Mouse (Mus musculus): Measurements from ENCODE around the gene Polr2g.

Gene Polr2g

DNA sequence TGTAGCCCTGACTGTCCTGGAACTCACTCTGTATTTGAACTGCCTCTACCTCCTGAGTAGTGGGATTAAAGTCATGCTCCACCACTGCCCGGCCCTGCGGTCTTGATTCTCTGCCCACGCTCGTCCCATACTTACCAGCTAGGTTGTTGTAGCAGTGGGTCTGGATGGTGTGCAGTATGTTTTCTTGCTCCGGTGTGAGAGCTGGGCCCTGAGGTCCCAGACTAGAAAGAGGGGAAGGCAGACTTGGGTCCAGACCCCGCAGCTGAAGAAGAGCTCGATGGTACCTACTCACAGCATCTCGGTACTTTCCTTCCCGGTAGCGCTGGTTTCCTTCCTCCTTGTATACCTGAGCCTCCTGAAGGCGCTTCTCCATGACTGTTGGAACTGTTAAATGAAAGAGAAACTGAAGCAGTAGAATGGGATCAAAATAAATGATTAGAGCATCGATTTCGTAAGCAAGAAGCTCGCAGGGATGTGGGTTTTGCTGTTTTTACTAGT, 20.0 kb upstream of the Polr2g start:
- no peak for DNase-seq (ENCODE audit: low spot score in 2 of 2)

DNA sequence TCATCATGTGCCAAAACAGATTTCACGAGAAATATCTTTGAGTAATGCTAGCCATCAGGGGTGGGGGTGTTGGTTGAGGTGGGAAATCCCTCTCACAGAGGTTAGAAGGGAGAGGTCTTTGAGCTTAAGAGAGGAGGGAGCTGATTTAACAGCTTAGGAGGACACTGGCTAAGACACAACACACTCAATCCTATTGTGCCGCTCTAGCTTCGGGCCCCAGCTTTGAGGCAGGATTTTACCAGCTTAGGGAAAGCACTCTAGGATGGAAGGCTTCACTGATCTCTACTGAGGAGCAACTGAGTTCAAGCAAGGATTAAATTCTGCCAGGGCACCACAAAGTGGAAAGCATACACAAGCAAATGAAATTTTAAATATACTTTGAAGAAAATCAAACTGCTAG, 18.6 kb upstream of the Polr2g start:
- no peak for DNase-seq (ENCODE audit: low spot score in 2 of 2)

DNA sequence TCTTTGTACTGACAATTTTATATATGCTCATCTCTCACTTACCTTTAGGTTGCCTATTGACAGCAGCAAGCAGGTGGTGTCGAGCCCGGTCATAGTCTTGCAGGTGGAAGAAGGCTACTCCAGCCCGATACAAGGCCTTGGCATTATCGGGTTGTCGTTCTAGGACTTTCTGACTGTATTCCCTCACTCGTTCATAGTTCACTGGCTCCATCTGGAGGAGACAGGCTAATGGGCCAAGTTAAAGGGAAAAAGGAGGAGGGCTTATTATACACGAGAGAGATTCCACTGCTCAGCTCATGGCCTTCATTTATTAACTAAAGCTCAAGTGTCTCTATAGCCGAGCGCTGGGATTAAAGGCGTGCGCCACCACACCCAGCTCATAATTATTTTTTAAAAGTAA, 17.4 kb upstream of the Polr2g start:
- no peak for DNase-seq (ENCODE audit: low spot score in 2 of 2)

DNA sequence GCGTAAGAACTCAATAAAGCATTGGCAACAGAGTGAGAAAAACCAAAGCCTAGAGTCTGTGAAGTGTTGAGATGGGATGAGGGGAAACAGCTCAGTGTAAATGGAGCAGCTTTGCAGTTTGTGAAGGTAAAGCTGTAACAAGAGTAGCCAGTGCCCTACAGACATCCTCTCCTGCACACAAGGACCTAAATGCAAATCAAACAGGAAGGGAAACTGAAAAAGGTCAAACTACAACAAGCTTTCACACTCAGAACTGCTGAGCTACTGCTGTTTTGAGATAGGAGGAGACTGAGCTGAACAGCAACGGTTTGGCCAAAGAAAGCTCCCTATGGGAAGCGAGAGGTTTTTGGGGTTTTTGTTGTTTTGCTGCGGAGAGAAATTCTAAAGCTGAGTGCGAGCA, 8.4 kb upstream of the Polr2g start:
- no peak for DNase-seq (ENCODE audit: low spot score in 2 of 2)

DNA sequence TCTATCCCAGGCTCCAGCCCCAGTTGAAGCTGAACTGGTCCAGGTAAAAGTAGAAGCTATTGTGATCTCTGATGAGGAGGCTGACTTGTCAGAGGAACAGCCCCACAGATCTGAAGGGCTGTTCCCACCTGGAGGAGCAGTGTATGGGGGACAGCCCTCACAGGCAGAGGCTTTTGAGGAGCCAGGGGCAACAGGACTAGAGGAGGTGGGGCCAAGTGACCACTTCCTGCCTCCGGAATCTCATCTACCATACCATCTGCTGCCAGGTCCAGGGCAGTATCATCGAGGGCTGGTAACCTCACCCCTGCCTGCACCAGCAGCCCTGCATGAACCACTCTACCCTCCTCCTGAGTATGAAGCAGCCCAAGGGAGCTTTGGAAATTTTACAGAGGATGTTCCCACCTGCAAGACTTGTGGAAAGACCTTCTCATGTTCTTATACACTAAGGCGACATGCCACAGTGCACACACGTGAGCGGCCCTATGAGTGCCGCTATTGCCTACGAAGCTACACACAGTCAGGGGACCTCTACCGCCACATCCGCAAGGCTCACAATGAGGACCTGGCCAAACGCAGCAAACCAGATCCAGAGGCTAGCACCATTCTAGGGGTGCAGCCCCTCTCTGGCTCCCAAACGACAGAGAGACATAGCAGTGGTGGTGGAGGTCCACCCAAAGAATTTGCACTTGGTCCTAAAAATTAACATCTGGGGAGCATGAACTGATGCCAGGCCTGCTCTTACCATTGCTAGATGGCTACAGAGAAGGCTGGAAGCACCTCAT, 5.7 kb upstream of the Polr2g start:
- no peak for DNase-seq (ENCODE audit: low spot score in 2 of 2)

DNA sequence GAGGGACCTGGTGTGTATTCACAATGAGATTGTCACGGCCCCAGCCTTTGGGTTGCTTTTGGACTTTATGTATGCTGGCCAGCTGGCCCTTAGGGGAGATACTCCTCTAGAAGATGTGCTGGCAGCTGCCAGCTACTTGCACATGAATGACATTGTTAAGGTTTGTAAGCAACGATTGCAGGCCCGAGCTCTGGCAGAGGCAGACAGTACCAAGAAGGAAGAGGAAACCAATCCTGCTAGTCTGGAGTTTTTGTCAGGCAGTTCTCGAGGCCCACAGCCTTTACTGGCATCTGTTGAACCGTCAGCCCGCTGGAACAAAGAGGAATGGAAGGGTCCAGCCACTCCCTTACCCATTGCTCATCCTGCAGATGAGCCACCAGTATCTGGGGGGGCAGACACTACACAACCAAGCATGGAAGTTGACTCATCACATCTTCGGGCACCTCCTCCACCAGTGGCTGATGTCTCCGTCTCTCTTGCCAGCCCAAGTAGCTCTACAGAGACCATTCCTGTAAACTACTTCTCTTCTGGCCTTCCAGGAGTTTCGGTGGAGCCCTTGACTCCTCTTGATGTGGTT, 4.9 kb upstream of the Polr2g start:
- DNase-seq (ENCODE audit: low spot score in 2 of 2): no peak

DNA sequence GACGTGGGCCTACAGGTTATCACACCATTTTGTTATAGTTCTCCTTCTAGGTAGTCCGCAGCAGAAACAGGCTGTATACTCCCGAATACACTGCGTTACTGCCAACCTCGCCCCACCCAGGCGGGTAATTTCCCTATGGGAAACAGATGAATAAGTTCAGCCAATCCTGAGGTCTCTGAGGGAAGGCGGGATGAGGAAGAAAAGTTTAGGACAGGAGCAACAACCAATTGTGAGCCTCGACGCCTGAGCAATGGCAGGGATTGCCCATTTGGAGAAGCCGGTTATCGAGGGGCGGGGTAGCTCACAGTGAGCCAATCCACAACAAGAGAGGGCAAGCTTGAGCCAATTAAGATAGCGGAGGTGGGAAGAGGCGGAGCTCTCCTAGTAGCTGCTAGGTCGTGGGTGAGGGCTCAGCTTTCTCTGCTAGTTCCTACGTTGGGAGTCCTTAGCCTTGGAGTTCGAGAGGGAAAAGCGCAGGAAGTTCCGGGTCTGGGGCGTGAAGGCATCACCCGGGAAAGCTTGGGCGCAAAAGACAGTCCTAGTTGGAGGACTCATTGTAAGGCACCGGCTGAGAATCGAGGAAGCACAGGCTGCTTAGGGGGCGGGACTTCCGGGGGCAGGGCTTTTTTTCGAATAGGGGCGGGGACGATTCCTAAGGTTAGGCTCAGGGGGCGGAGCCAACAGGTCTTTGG, 3.9 kb upstream of the Polr2g start, which contains the start of gene Zbtb3:
Gene Zbtb3, plus strand, starts transcription at position 426 of the 692 bp plus-strand sequence.
- DNase-seq (ENCODE audit: low spot score in 2 of 2): peak; percentile 92 to 96

DNA sequence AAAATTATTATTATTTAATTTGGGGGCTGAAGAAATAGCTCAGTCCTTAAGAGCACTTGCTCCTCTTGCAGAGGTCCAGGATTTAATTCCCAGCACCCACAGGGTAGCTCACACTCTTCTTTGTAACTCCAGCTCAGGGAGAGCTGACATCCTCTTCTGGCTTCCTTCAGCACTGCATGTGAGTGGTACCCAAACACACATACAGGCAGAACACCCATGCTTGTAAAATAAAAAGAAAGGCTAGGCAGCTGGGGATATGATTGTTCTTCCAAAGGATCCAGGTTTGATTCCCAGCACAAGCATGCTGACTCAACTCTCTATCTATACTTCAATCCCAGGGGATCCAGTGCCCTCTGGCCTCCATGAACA, 554 bp upstream of the Polr2g start:
- no peak for DNase-seq (ENCODE audit: low spot score in 2 of 2)

DNA sequence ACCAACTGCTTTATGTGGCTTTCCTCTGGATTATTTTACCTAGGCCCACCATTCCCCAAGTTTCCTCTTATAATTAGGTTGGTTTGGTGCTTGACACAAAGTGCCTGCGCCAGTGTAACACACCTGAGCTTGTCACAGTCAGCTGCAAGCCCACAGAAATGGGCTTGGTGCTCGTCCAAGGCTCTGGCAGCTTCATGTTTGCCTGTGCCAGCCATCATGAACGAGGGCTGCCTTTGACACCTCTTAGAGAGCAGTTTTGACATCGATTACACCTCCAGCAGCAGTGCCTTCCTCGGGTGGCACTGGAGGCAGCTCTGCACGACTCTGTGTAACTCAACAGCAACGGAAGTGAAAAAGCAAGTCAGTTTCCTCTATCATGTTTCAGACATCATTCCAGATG, 8.2 kb downstream of the Polr2g start:
- no peak for DNase-seq (ENCODE audit: low spot score in 2 of 2)

DNA sequence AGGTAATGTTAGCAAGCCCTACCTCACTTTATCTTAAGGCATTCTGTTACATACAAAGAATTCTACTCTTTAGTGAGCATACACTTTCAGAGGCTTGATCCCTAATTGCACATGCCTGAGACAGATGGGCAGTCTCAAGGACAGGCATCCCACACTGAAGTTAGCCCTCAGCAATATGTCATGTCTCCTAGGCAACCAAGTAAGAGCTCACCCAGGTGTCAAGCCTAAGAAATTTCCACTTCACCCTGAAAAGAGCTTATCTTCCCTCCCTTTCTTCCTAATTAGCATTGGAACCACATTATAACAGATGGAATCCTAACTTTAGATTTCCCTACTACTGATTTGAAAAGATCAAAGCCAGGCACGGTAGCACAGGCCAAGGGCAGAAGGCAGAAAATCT, 9.2 kb downstream of the Polr2g start:
- no peak for DNase-seq (ENCODE audit: low spot score in 2 of 2)

DNA sequence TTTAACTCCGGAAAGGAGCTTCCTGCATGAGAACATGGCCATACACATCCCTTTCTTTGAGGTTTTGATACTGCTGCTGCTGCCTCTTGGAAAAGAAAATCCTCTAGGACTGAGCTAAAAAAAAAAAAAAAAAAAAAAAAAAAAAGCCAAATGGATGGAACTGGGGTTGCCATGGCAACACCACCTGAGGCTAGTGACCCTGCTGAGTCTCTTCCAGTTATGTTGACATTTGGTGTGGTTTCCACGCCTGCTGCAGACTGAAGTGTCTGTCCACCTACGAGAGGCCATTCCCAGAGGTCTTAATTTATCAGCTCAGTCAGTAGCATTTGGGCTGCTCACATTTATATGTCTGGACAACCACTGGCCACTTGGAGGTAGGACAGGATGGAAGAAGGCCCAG, 9.9 kb downstream of the Polr2g start:
- no peak for DNase-seq (ENCODE audit: low spot score in 2 of 2)

DNA sequence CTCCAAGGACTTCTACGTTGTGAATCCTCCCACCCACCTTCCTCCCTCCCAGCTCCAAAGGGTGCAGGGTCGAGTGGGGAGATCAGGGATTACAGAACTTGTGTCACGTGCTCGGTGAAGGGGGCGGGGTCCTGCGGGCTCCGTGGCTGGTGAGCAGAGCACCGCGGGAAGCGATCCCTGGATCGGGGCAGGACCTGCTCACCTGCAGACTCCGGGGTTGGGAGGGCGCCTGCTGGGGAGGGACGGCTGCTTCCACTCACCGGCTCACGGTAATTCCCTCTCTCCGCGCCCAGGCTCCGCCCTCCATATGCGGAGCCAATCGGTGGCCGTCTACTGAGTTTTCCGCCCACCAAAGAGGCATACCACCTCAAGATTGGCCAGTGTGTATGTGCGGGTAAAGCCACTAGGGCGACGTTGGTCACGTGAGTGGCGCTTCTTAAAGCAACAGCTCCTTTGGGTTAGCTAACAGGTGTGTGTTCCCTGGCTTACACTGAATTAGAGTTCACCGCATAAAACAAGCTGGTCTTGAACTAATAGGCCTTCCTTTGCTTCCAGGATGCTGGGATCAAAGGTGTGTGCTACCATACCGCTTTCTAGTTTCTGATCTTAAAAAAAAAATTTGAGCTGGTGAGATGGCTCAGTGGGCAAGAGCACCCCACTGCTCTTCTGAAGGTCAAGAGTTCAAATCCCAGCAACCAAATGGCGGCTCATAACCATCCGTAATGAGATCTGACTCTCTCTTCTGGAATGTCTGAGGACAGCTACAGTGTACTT, 12.2 kb downstream of the Polr2g start, which contains the start of gene Taf6l:
Gene Taf6l, minus strand, starts transcription at position 410 of the 774 bp plus-strand sequence.
- peak; percentile 90 to 92 for DNase-seq (ENCODE audit: low spot score in 2 of 2)

DNA sequence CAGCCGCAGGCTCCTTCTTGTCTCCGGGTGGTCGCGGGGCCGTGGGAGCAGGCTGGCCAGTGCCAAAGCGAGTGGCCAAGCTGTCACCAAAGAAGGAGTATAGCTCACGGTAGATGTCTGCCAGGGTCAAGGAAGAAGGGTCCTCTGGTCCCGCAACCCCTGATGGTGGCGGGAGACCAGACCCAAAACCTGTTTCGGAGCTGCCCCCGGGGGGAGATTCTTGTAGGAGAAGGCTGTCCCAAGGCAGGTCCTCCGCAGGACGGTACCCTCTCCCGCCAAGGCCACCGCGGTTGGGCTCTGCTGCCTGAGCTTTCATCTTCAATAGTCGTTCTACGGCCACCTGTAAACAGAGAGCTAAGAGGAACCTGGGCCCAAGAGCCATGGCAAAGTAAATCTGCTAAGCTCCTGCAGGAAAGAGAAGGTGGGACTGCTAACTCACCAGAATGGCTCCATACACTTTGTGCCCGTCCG, 23.4 kb downstream of the Polr2g start:
- no peak for DNase-seq (ENCODE audit: low spot score in 2 of 2)

DNA sequence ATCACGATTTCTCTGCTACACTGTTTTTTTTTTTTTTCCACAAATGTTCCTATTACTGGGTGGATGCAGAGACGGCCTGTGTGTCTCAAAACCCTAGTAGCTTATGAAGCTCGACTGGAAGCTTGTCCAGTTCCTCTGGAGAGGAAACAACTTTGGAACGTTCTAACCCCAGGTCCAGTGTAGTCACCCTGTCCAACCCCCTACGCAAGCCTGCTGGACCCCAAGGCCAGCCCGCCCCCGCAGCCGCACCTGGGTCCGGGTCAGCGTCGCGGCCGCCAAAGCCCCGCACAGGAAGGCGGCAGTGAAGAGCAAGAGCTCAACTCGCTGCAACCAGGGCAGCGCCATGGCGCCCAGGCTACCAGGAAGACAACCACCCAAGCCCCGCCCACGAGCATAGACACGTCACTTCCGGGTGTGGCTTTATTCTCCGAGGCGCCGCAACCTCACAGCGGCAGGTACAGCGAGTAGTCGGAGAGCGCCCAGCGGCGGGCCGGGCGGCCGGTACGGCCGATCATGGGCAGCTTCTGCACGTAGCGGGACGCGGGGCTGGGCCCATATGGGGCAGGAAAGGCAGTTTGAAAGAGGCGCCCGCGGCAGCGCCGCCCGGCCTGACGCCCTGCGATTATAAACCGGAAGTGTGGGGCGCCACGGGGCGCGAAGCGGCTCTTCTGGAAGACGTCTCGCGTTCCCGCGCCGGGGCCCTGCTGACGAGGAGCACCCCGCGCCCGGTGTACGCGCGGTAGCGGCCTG, 24.1 kb downstream of the Polr2g start, which contains the start of gene Tmem179b:
Gene Tmem179b, minus strand, starts transcription at position 382 of the 750 bp plus-strand sequence.
- DNase-seq (ENCODE audit: low spot score in 2 of 2): peak; percentile 91 to 96

DNA sequence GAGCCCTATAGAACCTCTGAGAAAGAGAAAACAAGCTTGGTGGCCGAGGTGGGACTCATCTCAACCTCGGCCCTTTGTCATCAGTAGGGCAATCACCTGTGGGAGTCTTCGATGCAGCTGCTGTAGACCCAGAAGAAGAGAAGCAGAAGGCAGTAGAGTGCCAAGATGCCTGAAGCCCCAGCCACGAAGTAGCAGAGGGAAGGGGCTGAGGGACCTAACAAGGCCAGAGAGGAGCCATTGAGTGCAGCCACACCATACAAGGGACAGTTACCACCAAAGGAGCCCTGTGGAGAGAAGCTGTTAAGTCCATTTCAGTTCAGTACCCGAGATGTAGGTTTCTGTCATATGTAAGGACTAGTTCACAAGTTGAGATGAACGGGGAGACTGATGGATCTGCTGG, 25.0 kb downstream of the Polr2g start:
- DNase-seq (ENCODE audit: low spot score in 2 of 2): no peak

DNA sequence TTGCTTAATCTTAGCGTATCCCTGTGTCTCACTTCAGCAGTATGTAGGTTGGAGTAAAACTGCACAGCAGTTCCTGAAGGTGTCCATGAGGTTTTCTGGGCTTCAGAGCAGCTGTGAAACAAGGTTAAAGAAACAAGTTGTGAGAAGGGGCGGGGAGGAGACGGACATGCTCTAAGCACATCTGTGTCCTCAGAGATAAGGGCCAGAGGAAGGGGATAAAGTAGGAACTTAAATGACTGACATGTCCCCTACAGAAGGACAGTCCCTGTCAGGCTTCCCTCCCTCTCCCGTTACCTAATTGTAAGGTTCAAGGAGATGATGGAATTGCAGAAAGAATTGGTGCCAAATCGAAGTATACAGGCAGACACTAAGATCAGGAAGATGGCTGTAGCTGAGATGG, 25.4 kb downstream of the Polr2g start:
- no peak for DNase-seq (ENCODE audit: low spot score in 2 of 2)

DNA sequence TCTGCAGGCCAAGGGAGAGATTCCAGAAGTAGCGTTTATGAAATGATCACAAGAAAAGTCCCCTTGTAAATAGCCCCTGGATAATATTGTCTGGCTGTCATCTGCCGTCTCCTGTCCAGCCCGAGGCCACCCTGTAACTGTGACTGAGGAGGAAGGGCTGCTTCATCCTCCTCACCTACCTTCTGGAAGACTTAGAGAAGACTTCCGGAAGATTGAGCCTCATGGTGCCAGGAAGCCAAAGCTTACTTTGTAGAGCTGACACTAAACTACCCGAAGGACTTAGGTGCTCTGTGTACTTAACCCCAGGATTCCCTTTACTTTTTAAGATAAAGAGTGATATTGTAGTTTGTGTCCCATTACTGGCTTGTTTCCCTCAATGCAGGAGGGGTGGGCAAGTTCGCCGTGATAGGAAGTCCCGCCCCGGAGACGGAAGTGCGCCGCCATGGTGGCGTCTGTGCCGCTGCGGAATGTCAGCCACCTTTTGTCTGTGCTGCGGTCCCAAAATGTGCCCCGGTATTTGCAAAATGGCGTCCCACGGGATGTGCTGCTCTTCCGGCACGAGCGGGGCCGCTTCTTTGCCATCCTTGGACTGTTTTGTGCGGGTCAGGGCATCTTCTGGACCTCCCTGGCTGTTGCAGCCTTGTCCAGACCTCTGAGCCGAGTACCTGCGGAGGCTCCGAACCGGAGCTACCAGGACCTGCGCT, 27.7 kb downstream of the Polr2g start, which contains the start of gene Tmem223:
Gene Tmem223, plus strand, starts transcription at position 430 of the 704 bp plus-strand sequence.
- DNase-seq (ENCODE audit: low spot score in 2 of 2): peak; percentile 58 to 75

DNA sequence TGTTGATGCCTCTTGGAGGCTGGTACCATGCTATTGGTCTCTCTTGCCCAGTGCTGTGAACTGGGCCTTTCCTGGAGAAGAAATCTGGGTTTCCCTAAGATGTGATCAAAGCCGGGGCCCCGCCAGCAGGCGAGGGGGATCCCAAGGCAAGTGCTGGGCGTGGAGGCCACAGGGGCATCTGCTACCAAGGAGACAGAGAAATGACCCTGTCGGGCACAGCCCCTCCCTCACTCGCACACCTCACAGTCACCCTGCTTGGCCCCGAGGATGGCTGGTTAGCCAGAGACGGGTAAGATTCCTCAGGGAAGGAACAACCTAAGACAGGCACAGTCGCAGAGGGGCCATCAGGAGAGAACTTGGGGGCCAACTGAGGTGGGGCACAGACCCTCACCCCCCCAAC, 32.8 kb downstream of the Polr2g start:
- no peak for DNase-seq (ENCODE audit: low spot score in 2 of 2)

DNA sequence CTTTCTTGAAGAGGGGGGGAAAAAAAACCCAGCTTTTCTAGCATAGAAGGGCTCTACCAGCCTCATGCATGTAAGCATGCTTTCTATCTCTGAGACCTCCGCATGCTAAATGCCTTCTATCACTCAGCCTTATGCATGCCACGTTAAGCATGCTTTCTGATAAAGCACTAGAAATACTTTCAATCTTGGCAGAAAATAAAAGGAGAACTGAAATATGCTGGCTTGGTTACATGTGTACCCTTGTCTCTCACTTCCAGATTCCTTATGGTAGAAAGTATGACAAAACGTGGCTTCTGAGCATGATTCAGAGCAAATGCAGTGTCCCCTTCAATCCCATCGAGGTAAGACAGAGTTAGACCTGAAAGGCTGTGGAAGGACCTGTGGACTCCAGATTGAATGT, 35.1 kb downstream of the Polr2g start:
- no peak for DNase-seq (ENCODE audit: low spot score in 2 of 2)

DNA sequence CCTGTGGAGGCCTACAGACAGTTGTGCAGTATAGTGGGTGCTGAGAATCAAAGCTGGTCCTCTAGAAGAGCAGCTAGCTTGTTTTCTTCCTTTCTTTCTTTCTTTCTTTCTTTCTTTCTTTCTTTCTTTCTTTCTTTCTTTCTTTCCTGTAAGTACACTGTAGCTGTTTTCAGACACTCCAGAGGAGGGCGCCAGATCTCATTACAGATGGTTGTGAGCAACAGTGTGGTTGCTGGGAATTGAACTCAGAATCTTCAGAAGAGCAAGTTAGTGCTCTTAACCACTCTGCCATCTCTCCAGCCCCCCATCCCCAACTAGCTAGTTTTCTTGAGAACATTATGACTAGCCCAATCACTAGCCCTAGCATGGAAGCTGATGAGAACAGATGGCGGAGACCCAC, 37.6 kb downstream of the Polr2g start:
- DNase-seq (ENCODE audit: low spot score in 2 of 2): no peak

Data from frontal cortex, postnatal 14 days (tissue).